Mouse (Mus musculus): Measurements from ENCODE around the gene Usf3. TPM values are rescaled to one million over a fixed set of nuclear protein-coding genes. Genes with fewer than 3 reads are reported as not detected.

The Usf3 gene
- total and polyA plus RNA-seq, 3 experiments: 4.0 to 8.5 (median 5.2) TPM

GRCm38 (mm10) chr16:44139536-44140185 lies 33.4 kb upstream of the Usf3 start, which contains the start of the genes Atp6v1a and Naa50:
Gene Atp6v1a (minus strand): TSS chr16:44139705.
Gene Naa50 (plus strand): TSS chr16:44139830.
- peak within 1 kb of the TSS; percentile 92 for H3K9ac ChIP-seq (ENCODE audit: insufficient read depth, low read depth)
- in situ Hi-C loops (cut with MboI; ENCODE audit: low pct_ligation_motif_present, low pct_unique_long_range_greater_than_20kb, low sequenced_read_pairs): no loop called here
- peak within 1 kb of the TSS; percentile 75 to 93 (median 79) for H3K4me3 ChIP-seq (replicated peaks in 1 of 3; ENCODE audit: low read depth in 2 of 3, low read length in 2 of 3, poor library complexity in 1 of 3)
- dilution Hi-C loops (cut with MboI; ENCODE audit: extremely low pct_ligation_motif_present, extremely low pct_unique_long_range_greater_than_20kb, low sequenced_read_pairs): no loop called here
- H3K36me3 ChIP-seq (replicated peaks in 1 of 2; ENCODE audit: control insufficient read depth in 1 of 2, insufficient read depth in 1 of 2, low read length in 1 of 2): peaks cover 0 to 14% of the 10 kb centered on the region in 2 experiments
- no peaks in the 10 kb centered on the region for H3K27me3 ChIP-seq (replicated peaks)
- no peaks in the 10 kb centered on the region for H3K9me3 ChIP-seq (replicated peaks; ENCODE audit: low read length)
- peaks cover 45% of the 10 kb centered on the region for H3K79me2 ChIP-seq (replicated peaks; ENCODE audit: control insufficient read depth, extremely low read depth, insufficient read depth, poor library complexity, severe bottlenecking)
- DNase-seq (ENCODE audit: extremely low read depth): peak; percentile 93
- peak within 1 kb of the TSS; percentile 84 for H3K27ac ChIP-seq (ENCODE audit: insufficient read depth, low read depth)
- TF ChIP-seq NELFE (IDR thresholded peaks at IDR 0.05; ENCODE audit: low read depth, low read length) (peak; percentile 90), JUN (IDR thresholded peaks at IDR 0.05; ENCODE audit: insufficient read depth, low read depth, low read length) (no peak), JUND (conservative IDR thresholded peaks at IDR 0.05; ENCODE audit: low read depth, low read length) (no peak), POLR2A (IDR thresholded peaks at IDR 0.05; ENCODE audit: low read depth, low read length) (peak; percentile 96), POLR2AphosphoS2 (IDR thresholded peaks at IDR 0.05; ENCODE audit: low read depth, low read length) (peak; percentile 93; the same call in 1 of the 2 replicates), BHLHE40 (IDR thresholded peaks at IDR 0.05; ENCODE audit: low read depth, low read length) (peak; percentile 81), MAFK (IDR thresholded peaks at IDR 0.05; ENCODE audit: insufficient replicate concordance, low read length) (no peak), MXI1 (IDR thresholded peaks at IDR 0.05; ENCODE audit: low read depth, low read length) (peak; percentile 85), HCFC1 (IDR thresholded peaks at IDR 0.05; ENCODE audit: low read depth, low read length) (no peak), KAT2A (IDR thresholded peaks at IDR 0.05; ENCODE audit: insufficient replicate concordance, low read length) (peak; percentile 81; the same call in 1 of the 2 replicates), RAD21 (IDR thresholded peaks at IDR 0.05; ENCODE audit: low read depth, low read length) (no peak), NRF1 (IDR thresholded peaks at IDR 0.05; ENCODE audit: low read depth, low read length) (peak; percentile 98), SIN3A (IDR thresholded peaks at IDR 0.05; ENCODE audit: low read length) (peak; percentile 11; the same call in 1 of the 2 replicates), RCOR1 (conservative IDR thresholded peaks at IDR 0.05; ENCODE audit: low read depth, low read length) (peak; percentile 72; the same call in 1 of the 2 replicates), E2F4 (IDR thresholded peaks at IDR 0.05; ENCODE audit: insufficient replicate concordance, low read depth, low read length) (peak; percentile 40; the same call in 1 of the 2 replicates), ETS1 (conservative IDR thresholded peaks at IDR 0.05; ENCODE audit: low read depth, low read length) (no peak), USF1 (IDR thresholded peaks at IDR 0.05; ENCODE audit: low read depth, low read length) (no peak), SMC3 (IDR thresholded peaks at IDR 0.05; ENCODE audit: low read depth, low read length) (no peak), UBTF (IDR thresholded peaks at IDR 0.05; ENCODE audit: low read depth, low read length) (no peak), USF2 (conservative IDR thresholded peaks at IDR 0.05; ENCODE audit: low read depth, low read length) (no peak), TCF12 (IDR thresholded peaks at IDR 0.05; ENCODE audit: low read depth, low read length) (peak; percentile 81), ELF1 (IDR thresholded peaks at IDR 0.05; ENCODE audit: low read depth, low read length) (peak; percentile 54), CTCF (conservative IDR thresholded peaks at IDR 0.05 in 1 of 2, IDR thresholded peaks at IDR 0.05 in 1 of 2; ENCODE audit: low read depth in 2 of 2, low read length in 2 of 2) (no peak), TBP (conservative IDR thresholded peaks at IDR 0.05; ENCODE audit: low read depth, low read length) (no peak; the same call in 1 of the 2 replicates), MEF2A (IDR thresholded peaks at IDR 0.05; ENCODE audit: borderline replicate concordance, low read depth, low read length) (peak; percentile 72), MAX (IDR thresholded peaks at IDR 0.05; ENCODE audit: low read length) (peak; percentile 71), IRF4 (IDR thresholded peaks at IDR 0.05; ENCODE audit: low read depth, low read length) (no peak), ZMIZ1 (IDR thresholded peaks at IDR 0.05; ENCODE audit: low read depth, low read length) (peak; percentile 89), EP300 (IDR thresholded peaks at IDR 0.05; ENCODE audit: low read length) (no peak; the same call in 1 of the 2 replicates), CHD1 (IDR thresholded peaks at IDR 0.05; ENCODE audit: low read depth, low read length) (no peak; the same call in 1 of the 2 replicates), ZNF384 (IDR thresholded peaks at IDR 0.05; ENCODE audit: low read depth, low read length) (no peak; the same call in 1 of the 2 replicates), ZKSCAN1 (IDR thresholded peaks at IDR 0.05; ENCODE audit: borderline replicate concordance, low read depth, low read length) (no peak), MAZ (IDR thresholded peaks at IDR 0.05; ENCODE audit: low read depth, low read length) (peak; percentile 76), GABPA (IDR thresholded peaks at IDR 0.05; ENCODE audit: insufficient replicate concordance, low read depth, low read length) (no peak), MYC (IDR thresholded peaks at IDR 0.05; ENCODE audit: low read depth, low read length) (peak; percentile 9; the same call in 1 of the 2 replicates), PAX5 (IDR thresholded peaks at IDR 0.05; ENCODE audit: low read length) (no peak), ZC3H11A (IDR thresholded peaks at IDR 0.05; ENCODE audit: low read depth, low read length) (no peak), CHD2 (IDR thresholded peaks at IDR 0.05; ENCODE audit: low read length) (peak; percentile 84)
- peaks cover 0 to 45% of the 10 kb centered on the region in 2 experiments; a peak in 2 of 4 replicates for H3K4me1 ChIP-seq (ENCODE audit: control insufficient read depth in 1 of 2, insufficient read depth in 2 of 2)
- peak within 1 kb of the TSS; percentile 79 for H3K4me2 ChIP-seq (ENCODE audit: insufficient read depth, low read depth, poor library complexity, severe bottlenecking)

Data from CH12.LX (cell line).